Mouse (Mus musculus) T-helper 2 cell (primary cell): ENCODE results near the gene Hdac10.

Experiments
- in situ Hi-C: fragments of 300-600 bp; cut with MboI, MseI; formaldehyde crosslinking; loops from one replicate; pipeline ENCODE4 v1.15.1; 2025; ENCODE audit warnings: high pct_unique_total_duplicates

Gene Hdac10

GRCm38 (mm10) chr15:89125351-89125750, 3.1 kb downstream of the Hdac10 start:
- in situ Hi-C loops, result no loop called here

- in situ Hi-C loops, result no loop called here
These were observed 4.2 kb downstream of the Hdac10 start for GRCm38 (mm10) chr15:89124312-89124711.

GRCm38 (mm10) chr15:89123595-89123994, 4.9 kb downstream of the Hdac10 start:
- in situ Hi-C loops, result no loop called here

GRCm38 (mm10) chr15:89122649-89123366, 5.7 kb downstream of the Hdac10 start, which contains the start of gene Tubgcp6:
Gene Tubgcp6 (minus strand): TSS chr15:89123112.
- in situ Hi-C loops, result no loop called here

- in situ Hi-C loops, result no loop called here
These were observed 10.5 kb downstream of the Hdac10 start for GRCm38 (mm10) chr15:89118007-89118406.

GRCm38 (mm10) chr15:89110147-89110546, 18.4 kb downstream of the Hdac10 start:
- in situ Hi-C loops, result no loop called here

- in situ Hi-C loops, result no loop called here
These were observed 21.5 kb downstream of the Hdac10 start for GRCm38 (mm10) chr15:89106976-89107375.

GRCm38 (mm10) chr15:89106073-89106472, 22.4 kb downstream of the Hdac10 start:
- in situ Hi-C loops, result no loop called here

- in situ Hi-C loops, result no loop called here
These were observed 24.1 kb downstream of the Hdac10 start for GRCm38 (mm10) chr15:89104425-89104824.

GRCm38 (mm10) chr15:89103921-89104320, 24.6 kb downstream of the Hdac10 start:
- in situ Hi-C loops, result no loop called here

- in situ Hi-C loops, result no loop called here
These were observed 25.9 kb downstream of the Hdac10 start for GRCm38 (mm10) chr15:89102646-89103045.

- in situ Hi-C loops, result no loop called here
These were observed 27.7 kb downstream of the Hdac10 start for GRCm38 (mm10) chr15:89100823-89101222.

- in situ Hi-C loops, result no loop called here
These were observed 29.9 kb downstream of the Hdac10 start for GRCm38 (mm10) chr15:89098616-89099015.

- in situ Hi-C loops, result no loop called here
These were observed 31.1 kb downstream of the Hdac10 start for GRCm38 (mm10) chr15:89097450-89097849.

- in situ Hi-C loops, result no loop called here
These were observed 36.3 kb downstream of the Hdac10 start for GRCm38 (mm10) chr15:89092181-89092580.

GRCm38 (mm10) chr15:89090662-89091061, 37.8 kb downstream of the Hdac10 start:
- in situ Hi-C loops, result no loop called here

GRCm38 (mm10) chr15:89089248-89090051, 39.0 kb downstream of the Hdac10 start:
- in situ Hi-C loops, result no loop called here

GRCm38 (mm10) chr15:89088607-89089247, 39.8 kb downstream of the Hdac10 start, which contains the start of gene Selenoo:
Gene Selenoo (plus strand): TSS chr15:89089084.
- in situ Hi-C loops, result no loop called here

GRCm38 (mm10) chr15:89084826-89085225, 43.7 kb downstream of the Hdac10 start:
- in situ Hi-C loops, result no loop called here

- in situ Hi-C loops, result no loop called here
These were observed 44.6 kb downstream of the Hdac10 start for GRCm38 (mm10) chr15:89083906-89084305.

GRCm38 (mm10) chr15:89078208-89078836, 50.2 kb downstream of the Hdac10 start:
- in situ Hi-C loops, result no loop called here
